Mouse (Mus musculus): ENCODE measurements around the gene 2200002J24Rik.
"Not testable (repeated sequence)": the region's sequence is repeated elsewhere in the genome, so short reads cannot be mapped to it uniquely, and the experiment has no call there.

DNA sequence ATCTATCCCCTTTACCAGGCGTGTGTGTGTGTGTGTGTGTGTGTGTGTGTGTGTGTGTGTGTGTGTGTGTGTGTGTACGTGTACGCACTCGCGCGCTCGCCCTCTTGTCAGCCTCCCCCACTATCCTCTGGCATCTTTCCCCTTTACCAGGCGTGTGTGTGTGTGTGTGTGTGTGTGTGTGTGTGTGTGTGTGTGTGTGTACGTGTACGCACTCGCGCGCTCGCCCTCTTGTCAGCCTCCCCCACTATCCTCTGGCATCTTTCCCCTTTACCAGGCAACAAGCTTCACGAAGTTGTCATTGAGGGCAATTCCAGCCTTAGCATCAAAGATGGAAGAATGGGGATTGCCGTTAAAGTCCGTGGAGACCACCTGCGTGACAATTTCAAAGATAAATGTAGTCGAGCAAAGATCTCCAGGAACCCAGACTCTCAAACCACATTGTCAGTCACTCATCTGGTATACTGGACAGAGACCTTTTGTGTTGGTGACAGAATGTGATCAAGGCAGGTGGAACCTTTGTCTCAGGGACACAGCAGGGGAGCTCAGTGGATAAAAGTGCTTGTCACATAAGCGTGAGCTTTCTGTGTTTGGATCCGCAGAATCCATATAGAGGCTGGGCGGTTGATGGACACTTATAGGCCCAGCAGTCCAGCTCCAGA, 31.5 kb downstream of the 2200002J24Rik start:
- TF ChIP-seq CTCF (IDR thresholded peaks at IDR 0.05; ENCODE audit: low read depth, low read length); POLR2A (IDR thresholded peaks at IDR 0.05; ENCODE audit: insufficient read depth, low read length): not testable (repeated sequence)

All from ES-Bruce4 (cell line).